Mouse (Mus musculus) layer of hippocampus, adult 2 months (tissue): ENCODE data around the gene Fry. TPM values are rescaled to one million over a fixed set of nuclear protein-coding genes. Genes with fewer than 3 reads are reported as not detected.

ENCODE experiments used
- DNase-seq, 2 experiments: peaks; one replicate each; pipeline ENCODE4 v3.0.0; 2022; ENCODE audit warnings: low spot score in 2 of 2
- H3K27ac ChIP-seq: fragments of 200-600 bp; 2 replicates; pipeline ENCODE4 v1.8.1; 2022
- H3K4me3 ChIP-seq: fragments of 200-600 bp; 2 replicates; pipeline ENCODE4 v1.8.1; 2022; ENCODE audit warnings: mild to moderate bottlenecking
- CTCF ChIP-seq: fragments of 200-600 bp; conservative IDR thresholded peaks from 2 replicates; pipeline ENCODE4 v1.8.1; 2022; ENCODE audit warnings: antibody characterized with exemption, mild to moderate bottlenecking, moderate library complexity
- long read RNA-seq, 2 experiments: library from polyadenylated mRNA; stranded (forward); transcript quantifications; one replicate each; pipeline ENCODE4 v2.0.0; 2021; ENCODE audit warnings: borderline mapping rate in 2 of 2
- total RNA-seq, 2 experiments: library from RNA; stranded (reverse); gene quantifications; 2 replicates each; pipeline ENCODE4 v1.2.3; 2021

The Fry gene
- 100 to 1,000 TPM; 215 to 246 TPM for total RNA-seq
- long read RNA-seq, experiment 1, partial matches to known transcripts, result 29 of 54 reads
- long read RNA-seq, experiment 1, other reads (novel, unspliced or antisense), result 23 of 54 reads
- long read RNA-seq, experiment 2, transcript Fry-206 (11 exons, 2,204 nt), result major isoform, 5 of 87 reads
- long read RNA-seq, experiment 2, partial matches to known transcripts, result 40 of 87 reads
- long read RNA-seq, experiment 2, other reads (novel, unspliced or antisense), result 41 of 87 reads

DNA sequence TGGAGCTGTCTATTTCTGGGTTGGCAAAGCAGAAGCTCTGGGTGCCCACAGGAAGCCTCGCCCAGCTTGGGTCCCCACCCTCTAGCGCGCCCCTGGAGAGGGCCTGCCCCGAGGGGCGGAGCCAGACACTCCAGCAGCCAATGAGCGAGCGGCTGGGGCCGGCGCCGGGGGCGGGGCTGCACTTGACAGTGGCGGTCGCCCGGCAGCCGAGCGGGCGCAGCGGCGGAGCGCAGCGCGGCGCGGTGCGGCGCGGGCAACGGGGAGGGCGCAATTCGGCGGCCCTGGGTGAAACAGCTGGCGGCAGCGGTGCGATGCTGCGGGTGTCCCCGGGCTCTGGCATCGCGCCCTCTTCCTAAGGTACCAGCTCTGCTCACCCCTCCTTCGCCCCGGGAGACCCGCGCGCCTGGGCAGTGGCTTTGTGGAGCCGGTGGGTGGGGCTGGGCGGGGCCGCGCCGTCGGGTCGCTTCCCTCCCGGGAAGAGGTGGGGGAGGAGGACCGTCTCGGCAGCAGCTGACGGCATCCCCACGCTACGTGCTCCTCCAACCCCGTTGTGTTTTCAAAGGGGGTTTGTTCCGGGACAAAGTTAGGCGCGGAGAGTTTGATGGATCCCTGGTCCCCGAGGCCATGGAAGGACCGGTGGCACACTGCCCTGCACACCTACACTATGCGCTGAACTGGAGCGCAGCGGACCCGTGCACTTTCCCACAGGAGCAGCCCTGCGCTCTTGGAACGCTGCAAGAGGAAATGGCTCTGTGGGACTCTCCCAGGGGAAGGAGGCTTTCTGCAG, at the start of gene Fry:
Gene Fry, plus strand, starts transcription at position 191 of the 787 bp plus-strand sequence.
- Histone ChIP-seq H3K4me3 (peak within 1 kb of the TSS; percentile 65), H3K27ac (peak within 1 kb of the TSS; percentile 94)

GRCm38 (mm10) chr5:150070086-150070485, 48.4 kb upstream of the Fry start:
- H3K27ac ChIP-seq, result no peak overlapping the region
- no peak overlapping the region for H3K4me3 ChIP-seq
- peak; percentile 60 to 72 for DNase-seq
- TF ChIP-seq CTCF, result peak; percentile 82

More for the DNA sequence above, at the start of gene Fry:
- DNase-seq, result peak; percentile 95 to 96
- TF ChIP-seq CTCF, result no peak

DNA sequence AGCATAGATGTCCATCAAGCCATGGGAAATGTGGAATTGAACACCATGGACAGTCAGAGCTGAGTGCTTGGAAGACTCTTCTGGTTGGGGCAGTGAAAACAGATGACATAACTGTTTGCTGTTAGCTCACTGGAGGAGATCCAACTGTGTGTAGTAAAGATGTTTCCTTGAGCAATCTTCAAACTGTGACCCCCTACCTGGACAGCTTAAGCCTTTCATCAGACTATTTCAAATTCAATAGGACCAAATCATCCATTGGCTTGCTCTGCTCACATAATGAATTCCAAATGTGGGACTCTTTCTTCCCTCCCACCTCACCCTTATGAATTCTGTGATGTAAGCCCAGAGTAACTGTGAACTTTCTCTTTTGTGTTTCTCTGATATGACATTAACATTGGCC, 46.7 kb upstream of the Fry start:
- no peak for TF ChIP-seq CTCF
- no peak overlapping the region for H3K27ac ChIP-seq
- no peak for DNase-seq
- no peak overlapping the region for H3K4me3 ChIP-seq

DNA sequence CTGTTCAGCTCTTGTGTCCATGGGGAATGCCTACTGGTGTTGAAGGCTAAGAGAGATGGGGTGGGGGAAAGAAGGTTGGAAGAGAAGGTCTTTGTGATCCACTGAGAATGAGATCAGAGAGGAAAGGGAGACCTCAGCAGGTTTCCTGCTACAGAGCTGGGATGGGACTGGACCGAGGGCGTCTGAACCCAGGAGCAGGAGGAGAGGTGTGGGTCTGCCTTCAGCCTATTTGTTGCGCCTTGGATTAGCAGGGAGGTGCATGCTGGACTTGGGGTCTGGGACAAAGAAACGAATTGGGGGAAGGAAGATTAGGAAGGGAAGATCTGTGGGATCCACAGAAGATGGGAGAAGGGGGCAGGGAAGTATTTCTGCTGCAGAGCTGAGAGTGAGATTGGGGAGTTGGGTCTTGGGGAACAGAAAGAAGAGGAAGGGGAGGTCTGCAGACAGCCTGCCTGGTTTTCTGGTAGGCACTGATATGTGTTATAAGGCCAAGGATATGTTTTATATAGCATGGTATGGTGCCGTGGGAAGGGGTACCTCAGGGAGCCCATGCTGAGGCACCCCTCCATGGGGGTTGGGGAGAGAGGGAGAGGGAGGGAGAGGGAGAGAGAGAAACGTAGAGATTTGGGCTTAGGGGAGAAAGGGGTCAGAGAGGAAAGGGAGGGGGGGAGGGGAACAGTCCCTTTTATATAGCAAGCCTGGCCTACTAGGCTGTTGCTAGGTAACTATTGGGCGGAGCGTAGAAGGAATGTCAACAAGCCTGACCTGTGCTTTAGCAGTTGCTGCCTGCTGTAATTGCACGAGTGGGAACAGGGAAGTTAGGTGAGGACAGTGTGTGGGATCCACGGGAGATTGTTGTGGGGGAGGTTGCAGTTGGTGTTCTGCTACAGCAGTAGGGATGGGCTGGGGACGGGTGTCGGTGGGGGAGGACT, 38.3 kb upstream of the Fry start:
- Histone ChIP-seq H3K27ac (no peak overlapping the region), H3K4me3 (no peak overlapping the region)
- DNase-seq, result no peak
- TF ChIP-seq CTCF, result no peak

DNA sequence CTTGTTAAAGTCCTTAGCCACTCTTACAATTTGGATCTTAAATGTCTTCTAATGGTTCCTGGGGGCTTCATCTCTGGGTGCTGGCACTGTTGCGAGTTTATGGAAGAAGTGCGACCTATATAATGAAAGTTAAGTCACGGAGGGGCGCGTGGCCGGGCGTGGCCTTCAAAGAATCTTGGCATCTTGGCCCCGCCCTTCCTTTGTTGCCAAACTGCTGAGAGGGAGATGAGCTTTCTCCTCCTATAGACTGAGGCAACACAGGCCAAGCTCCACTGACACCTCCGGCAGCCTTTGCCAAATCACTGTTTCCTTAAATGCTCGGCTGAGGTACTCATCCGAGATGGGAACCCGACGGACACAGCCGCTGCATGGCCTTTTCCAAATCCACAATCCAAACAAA, 35.7 kb upstream of the Fry start:
- H3K27ac ChIP-seq, result no peak overlapping the region
- no peak overlapping the region for H3K4me3 ChIP-seq
- TF ChIP-seq CTCF, result no peak
- no peak for DNase-seq

DNA sequence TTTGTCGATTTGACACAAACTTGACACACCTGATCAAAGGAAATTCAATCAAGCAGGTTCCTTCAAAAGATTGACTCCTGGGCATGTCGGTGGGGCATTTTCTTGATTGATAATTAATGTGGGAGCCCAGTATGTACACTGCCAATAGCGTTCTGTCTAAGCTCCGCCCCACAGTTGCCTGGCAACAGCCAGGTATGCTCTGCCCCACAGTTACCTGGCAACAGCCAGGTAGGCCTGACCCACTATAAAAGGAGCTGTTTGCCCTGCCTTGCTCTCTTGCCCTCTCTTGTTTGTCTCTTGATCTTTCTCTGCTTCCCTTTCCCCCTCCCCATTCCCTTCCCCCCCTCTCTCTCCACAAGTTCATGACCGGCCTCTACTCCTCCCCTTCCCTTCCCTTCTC, 35.3 kb upstream of the Fry start:
- DNase-seq, result no peak
- Histone ChIP-seq H3K27ac (no peak overlapping the region), H3K4me3 (no peak overlapping the region)
- no peak for TF ChIP-seq CTCF

DNA sequence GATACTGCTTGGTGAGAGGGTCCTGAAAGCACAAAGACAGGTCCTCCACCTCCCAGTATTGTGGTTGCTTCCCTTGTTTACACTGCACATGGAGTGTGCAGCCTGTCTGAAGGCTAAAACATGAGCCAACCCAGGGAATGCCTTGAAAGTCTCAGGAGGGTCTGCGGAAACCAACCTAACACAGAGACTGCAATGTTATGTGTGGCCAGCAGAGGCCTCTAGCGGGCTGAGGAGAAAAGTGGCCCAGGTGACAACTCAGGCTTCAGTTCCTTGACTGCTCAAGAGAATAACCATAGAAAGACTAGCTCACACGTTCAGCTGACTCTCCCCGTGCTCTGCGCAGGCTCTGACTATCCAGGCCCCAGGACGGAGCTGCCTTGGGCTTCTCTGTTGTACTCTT, 20.8 kb upstream of the Fry start:
- Histone ChIP-seq H3K27ac (no peak overlapping the region), H3K4me3 (no peak overlapping the region)
- peak; percentile 55 to 65 for DNase-seq
- peak; percentile 99 for TF ChIP-seq CTCF

DNA sequence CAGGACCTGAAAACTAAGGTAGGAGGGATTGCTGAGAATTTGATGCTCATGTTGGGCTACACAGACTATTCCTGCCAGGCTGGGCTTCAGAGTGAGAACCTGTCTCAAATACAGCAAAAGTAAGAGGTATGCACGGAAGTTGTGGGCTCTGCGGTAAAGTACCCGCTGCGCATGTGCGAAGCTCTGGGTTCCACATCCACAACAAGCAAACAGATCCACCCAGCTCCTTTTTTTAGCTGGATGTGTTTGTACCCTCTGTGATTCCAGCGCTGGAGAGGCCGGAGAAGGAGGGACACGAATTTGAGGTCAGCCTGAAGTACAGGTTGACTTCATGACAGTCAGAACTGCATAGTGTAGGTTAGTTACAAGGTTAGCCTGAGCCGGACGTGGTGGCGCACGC, 19.7 kb upstream of the Fry start:
- H3K27ac ChIP-seq, result no peak overlapping the region
- H3K4me3 ChIP-seq, result no peak overlapping the region
- DNase-seq, result no peak
- TF ChIP-seq CTCF, result no peak

DNA sequence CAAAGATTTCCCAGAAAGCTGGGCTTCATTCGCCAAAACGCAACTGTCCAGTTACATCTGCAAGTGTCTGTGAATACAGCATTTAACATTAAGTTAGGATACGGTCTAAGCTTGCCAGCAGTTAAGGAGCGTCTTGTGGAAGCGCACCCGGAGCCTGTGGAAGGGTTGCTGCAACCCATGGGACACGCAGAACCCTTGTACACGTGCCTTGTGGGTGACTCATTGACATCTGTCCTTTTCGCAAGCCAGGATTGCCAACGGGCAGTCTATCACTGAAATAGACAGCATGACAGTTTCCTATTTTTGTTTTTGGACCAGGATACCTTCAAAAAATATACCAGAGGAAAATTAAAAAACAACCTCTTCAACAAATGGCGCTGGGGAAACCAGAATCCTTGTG, 16.7 kb upstream of the Fry start:
- TF ChIP-seq CTCF, result no peak
- no peak for DNase-seq
- Histone ChIP-seq H3K4me3 (no peak overlapping the region), H3K27ac (peak overlapping the region; percentile 48)

DNA sequence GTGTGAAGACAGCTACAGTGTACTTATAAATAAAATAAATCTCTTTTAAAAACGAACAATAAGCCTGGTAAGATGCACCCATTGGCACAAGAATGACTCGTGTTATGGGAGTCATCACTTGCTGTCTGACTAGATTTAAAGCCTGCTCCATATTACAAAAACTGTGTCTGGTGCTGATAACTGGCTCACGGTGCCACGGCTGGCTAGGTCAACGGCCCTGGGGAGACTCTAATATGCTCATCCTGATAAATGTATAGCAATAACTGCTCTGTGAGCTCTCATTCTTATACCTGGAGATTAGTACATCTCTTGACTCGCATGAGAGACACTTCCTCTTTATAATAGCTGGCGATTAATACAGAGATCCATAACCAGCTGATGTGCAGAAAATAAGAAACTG, 12.1 kb upstream of the Fry start:
- no peak overlapping the region for H3K4me3 ChIP-seq

GRCm38 (mm10) chr5:150111236-150111635, 7.2 kb upstream of the Fry start:
- DNase-seq, result no peak
- H3K27ac ChIP-seq, result peak overlapping the region; percentile 51; the same call in 1 of the 2 replicates
- no peak for TF ChIP-seq CTCF
- no peak overlapping the region for H3K4me3 ChIP-seq

More for the DNA sequence above, 12.1 kb upstream of the Fry start:
- H3K27ac ChIP-seq, result no peak overlapping the region
- DNase-seq, result no peak
- TF ChIP-seq CTCF, result no peak

- peak in 1 of 2 experiments; percentile 37 for DNase-seq
- Histone ChIP-seq H3K27ac (no peak overlapping the region), H3K4me3 (no peak overlapping the region)
- TF ChIP-seq CTCF, result peak; percentile 81
Measured at GRCm38 (mm10) chr5:150114007-150114406, 4.4 kb upstream of the Fry start.

- Histone ChIP-seq H3K4me3 (no peak overlapping the region), H3K27ac (peak overlapping the region; percentile 48; the same call in 1 of the 2 replicates)
- TF ChIP-seq CTCF, result no peak
- no peak for DNase-seq
Measured at GRCm38 (mm10) chr5:150114778-150115177, 3.7 kb upstream of the Fry start.
